Mouse (Mus musculus) stomach, embryonic 16.5 days (tissue): ENCODE measurements around the gene Suclg2. TPM values are rescaled to one million over a fixed set of nuclear protein-coding genes. Genes with fewer than 3 reads are reported as not detected.

Source experiments
- ATAC-seq: fragments of 200-750 bp; cut with Nextera tagmentation; 2 replicates; pipeline ENCODE4 v1.8.0; 2017; ENCODE audit warnings: moderate number of reproducible peaks, moderate TSS enrichment; ENCODE audit not compliant: insufficient read depth, low FRiP score
- H3K27ac ChIP-seq: fragments of 300-500 bp; sonication (generic); 2 replicates; pipeline ENCODE4 v1.5.1; 2014; ENCODE audit warnings: low read length
- H3K27me3 ChIP-seq: fragments of 300-500 bp; sonication (generic); 2 replicates; pipeline ENCODE4 v1.6.1; 2014; ENCODE audit warnings: low read length, control low read depth, mixed read lengths; ENCODE audit not compliant: control insufficient read depth, insufficient read depth
- H3K36me3 ChIP-seq: fragments of 300-500 bp; sonication (generic); 2 replicates; pipeline ENCODE4 v1.6.1; 2014; ENCODE audit warnings: low read length; ENCODE audit not compliant: control insufficient read depth, insufficient read depth
- H3K4me1 ChIP-seq: fragments of 300-500 bp; sonication (generic); 2 replicates; pipeline ENCODE4 v1.6.1; 2014; ENCODE audit warnings: low read length, control low read depth, mixed read lengths; ENCODE audit not compliant: control insufficient read depth, insufficient read depth
- H3K4me2 ChIP-seq: fragments of 300-500 bp; sonication (generic); 2 replicates; pipeline ENCODE4 v1.6.1; 2014; ENCODE audit warnings: low read depth, low read length, mixed read lengths
- H3K4me3 ChIP-seq: fragments of 300-500 bp; sonication (generic); replicated peaks from 2 replicates; pipeline ENCODE4 v1.5.1; 2014; ENCODE audit warnings: mild to moderate bottlenecking, low read length
- H3K9ac ChIP-seq: fragments of 300-500 bp; sonication (generic); 2 replicates; pipeline ENCODE4 v1.6.1; 2014; ENCODE audit warnings: low read length
- H3K9me3 ChIP-seq: fragments of 300-500 bp; sonication (generic); replicated peaks from 2 replicates; pipeline ENCODE4 v1.6.1; 2016; ENCODE audit warnings: low read length, control low read depth; ENCODE audit not compliant: control insufficient read depth
- WGBS: fragments of 180-500 bp; shearing (Covaris S2); extraction: QIAGEN DNeasy Blood & Tissue Kit; methylation state at CpG from one replicate; pipeline ENCODE4 v1.1.7; 2014; 5-methylcytosine and 5-hydroxymethylcytosine counted together
- polyA plus RNA-seq: library from polyadenylated mRNA; unstranded; fragments of >200 nt; fragmentation: Nextera tagmentation; extraction: Ambion mirVana; gene quantifications from 2 replicates; pipeline ENCODE4 v1.2.1, GENCODE M21; 2015

Suclg2 gene
- polyA plus RNA-seq, 1 experiment from 2014 or later = 97.1 TPM

GRCm38 (mm10) chr6:95704626-95705025 is 14.0 kb downstream of the Suclg2 start:
- H3K4me3 ChIP-seq = no peak overlapping the region
- WGBS = 73% methylated on average over 4 of the region's 4 CpGs
- 0 out of 2 replicates have a peak, but pooled peaks cover 5% of the 10 kb centered on the region for H3K9me3 ChIP-seq
- H3K4me2 ChIP-seq = no peak overlapping the region
- H3K9ac ChIP-seq = no peak overlapping the region
- no peaks in the 10 kb centered on the region for H3K27me3 ChIP-seq
- no peaks in the 10 kb centered on the region for H3K36me3 ChIP-seq
- H3K27ac ChIP-seq = no peak overlapping the region
- peaks cover 7% of the 10 kb centered on the region for H3K4me1 ChIP-seq
- no peak for ATAC-seq

DNA sequence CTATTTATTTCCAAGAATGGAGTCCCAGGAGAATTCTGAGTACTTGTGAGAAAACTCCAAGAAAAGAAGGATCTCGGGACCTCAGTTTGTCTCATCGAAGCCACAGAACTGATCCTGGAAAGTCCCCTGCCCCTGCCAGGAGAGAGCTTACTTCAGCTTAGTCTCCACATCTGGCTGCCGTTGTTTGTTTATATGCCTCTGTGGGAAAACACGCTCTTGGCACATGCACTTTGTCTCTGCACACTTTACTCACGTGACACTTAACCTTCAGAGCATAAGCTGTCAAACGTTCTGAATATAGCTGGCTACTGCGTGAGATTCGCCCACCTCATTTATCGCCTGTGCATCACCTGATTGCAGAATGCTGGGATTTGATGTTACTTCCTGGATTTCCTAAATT is 16.4 kb downstream of the Suclg2 start:
- Histone ChIP-seq H3K4me3 (no peak overlapping the region), H3K27me3 (no peaks in the 10 kb centered on the region), H3K9me3 (no peaks in the 10 kb centered on the region), H3K9ac (no peak overlapping the region), H3K36me3 (no peaks in the 10 kb centered on the region), H3K4me1 (peaks cover 21% of the 10 kb centered on the region), H3K4me2 (no peak overlapping the region), H3K27ac (0 out of 2 replicates have a peak overlapping the region, but pooled peaks have one; percentile 14)
- no peak for ATAC-seq
- WGBS = 47% methylated on average over 9 of the region's 9 CpGs

- Histone ChIP-seq H3K9me3 (no peaks in the 10 kb centered on the region), H3K4me2 (no peak overlapping the region), H3K4me1 (peaks cover 21% of the 10 kb centered on the region), H3K27me3 (no peaks in the 10 kb centered on the region), H3K36me3 (no peaks in the 10 kb centered on the region), H3K27ac (0 out of 2 replicates have a peak overlapping the region, but pooled peaks have one; percentile 14), H3K9ac (no peak overlapping the region), H3K4me3 (no peak overlapping the region)
- WGBS = 42% methylated on average over 7 of the region's 7 CpGs
- ATAC-seq = no peak
These were observed 16.8 kb downstream of the Suclg2 start for GRCm38 (mm10) chr6:95701786-95702185.

GRCm38 (mm10) chr6:95700981-95701610 is 17.5 kb downstream of the Suclg2 start:
- Histone ChIP-seq H3K4me3 (no peak overlapping the region), H3K27ac (no peak overlapping the region), H3K27me3 (no peaks in the 10 kb centered on the region), H3K4me2 (no peak overlapping the region), H3K9ac (no peak overlapping the region), H3K4me1 (peaks cover 21% of the 10 kb centered on the region), H3K36me3 (no peaks in the 10 kb centered on the region), H3K9me3 (no peaks in the 10 kb centered on the region)
- WGBS = 80% methylated on average over 2 of the region's 2 CpGs
- ATAC-seq = no peak

GRCm38 (mm10) chr6:95700191-95700590 is 18.4 kb downstream of the Suclg2 start:
- Histone ChIP-seq H3K9me3 (no peaks in the 10 kb centered on the region), H3K27ac (no peak overlapping the region), H3K9ac (no peak overlapping the region), H3K36me3 (no peaks in the 10 kb centered on the region), H3K4me3 (no peak overlapping the region), H3K4me1 (peaks cover 21% of the 10 kb centered on the region), H3K27me3 (no peaks in the 10 kb centered on the region), H3K4me2 (no peak overlapping the region)
- no peak for ATAC-seq
- WGBS = 69% methylated on average over 5 of the region's 5 CpGs

DNA sequence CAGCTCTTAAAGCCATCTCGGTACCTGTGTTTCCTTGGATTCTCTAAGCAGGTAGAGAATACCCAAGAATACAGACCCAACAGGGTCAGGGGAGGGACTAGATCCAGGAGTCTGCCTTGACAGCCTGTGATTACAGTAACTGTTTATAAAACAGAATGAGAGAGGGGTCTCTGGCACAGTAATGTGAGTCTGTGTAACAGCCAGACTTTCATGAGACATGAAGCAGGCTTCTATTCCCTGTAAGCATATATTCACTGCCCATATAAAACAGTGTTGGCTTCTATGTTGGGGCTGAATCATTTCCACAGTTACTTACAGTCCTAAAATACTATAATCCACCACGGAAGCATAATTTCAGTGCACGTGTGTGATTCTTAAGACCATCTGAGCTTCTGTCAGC is 19.3 kb downstream of the Suclg2 start:
- no peaks in the 10 kb centered on the region for H3K36me3 ChIP-seq
- H3K9ac ChIP-seq = no peak overlapping the region
- H3K27me3 ChIP-seq = no peaks in the 10 kb centered on the region
- no peaks in the 10 kb centered on the region for H3K9me3 ChIP-seq
- H3K4me1 ChIP-seq = peaks cover 21% of the 10 kb centered on the region
- no peak overlapping the region for H3K4me2 ChIP-seq
- H3K27ac ChIP-seq = no peak overlapping the region
- WGBS = 63% methylated on average over 3 of the region's 3 CpGs
- no peak overlapping the region for H3K4me3 ChIP-seq
- no peak for ATAC-seq

DNA sequence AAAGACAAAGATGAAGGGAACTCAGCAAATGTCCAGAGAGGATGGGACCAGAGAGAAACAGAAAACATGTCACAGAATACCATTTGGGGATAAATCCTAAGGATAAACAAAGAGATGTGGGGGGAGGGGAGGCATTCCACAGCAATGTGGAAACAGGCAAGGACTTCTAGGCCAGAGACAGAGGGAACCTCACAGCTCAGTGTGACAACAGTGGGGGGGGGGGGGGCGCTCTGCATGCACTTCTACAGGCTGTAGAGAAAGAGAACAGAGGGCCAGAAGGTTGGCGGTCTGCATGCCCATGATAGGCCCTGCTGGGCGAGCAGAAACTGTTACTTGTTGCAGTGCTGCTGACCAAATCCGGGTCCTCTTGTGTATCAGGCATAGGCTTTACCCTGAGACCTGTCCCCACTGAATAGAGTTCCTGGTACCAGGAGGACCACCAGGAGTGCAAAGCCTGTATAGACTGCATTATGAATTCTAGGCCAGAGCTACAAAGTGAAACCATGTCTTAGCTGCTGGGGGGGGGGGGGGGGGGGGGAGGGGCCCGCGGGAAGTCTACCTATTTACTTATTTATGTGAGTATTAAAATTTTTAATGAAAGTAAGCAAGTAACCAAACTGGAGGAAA is 20.0 kb downstream of the Suclg2 start:
- Histone ChIP-seq H3K27ac (no peak overlapping the region), H3K4me1 (peaks cover 21% of the 10 kb centered on the region), H3K4me3 (no peak overlapping the region), H3K4me2 (no peak overlapping the region), H3K9ac (no peak overlapping the region), H3K27me3 (no peaks in the 10 kb centered on the region), H3K9me3 (no peaks in the 10 kb centered on the region), H3K36me3 (no peaks in the 10 kb centered on the region)
- 39% methylated on average over 5 of the region's 6 CpGs for WGBS
- ATAC-seq = peak; percentile 50; the same call in 1 of the 2 replicates

DNA sequence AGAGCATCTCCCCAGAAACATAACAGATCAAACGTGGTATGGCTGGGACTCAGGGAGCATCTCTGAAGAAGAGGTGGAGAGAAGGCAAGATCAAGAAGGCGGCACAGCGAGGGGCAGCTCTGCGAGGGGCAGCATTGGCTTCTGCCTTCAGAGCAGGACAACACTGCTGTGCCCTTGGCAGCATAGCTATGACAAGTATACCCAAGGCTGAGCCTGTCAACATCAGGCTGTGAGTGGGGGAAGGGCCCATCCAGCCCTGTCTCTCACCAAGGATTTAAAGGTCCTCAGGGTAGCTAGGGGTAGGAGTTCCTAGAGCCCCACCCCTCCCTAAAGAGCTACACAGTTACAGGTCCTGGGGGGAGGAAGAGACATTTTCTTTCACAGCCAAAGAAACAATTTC is 23.7 kb downstream of the Suclg2 start:
- no peak overlapping the region for H3K9ac ChIP-seq
- no peaks in the 10 kb centered on the region for H3K36me3 ChIP-seq
- H3K9me3 ChIP-seq = no peaks in the 10 kb centered on the region
- no peaks in the 10 kb centered on the region for H3K27me3 ChIP-seq
- no peak overlapping the region for H3K4me2 ChIP-seq
- no peak overlapping the region for H3K4me3 ChIP-seq
- no peak for ATAC-seq
- no peak overlapping the region for H3K27ac ChIP-seq
- 84% methylated on average over 4 of the region's 4 CpGs for WGBS
- peaks cover 14% of the 10 kb centered on the region for H3K4me1 ChIP-seq

DNA sequence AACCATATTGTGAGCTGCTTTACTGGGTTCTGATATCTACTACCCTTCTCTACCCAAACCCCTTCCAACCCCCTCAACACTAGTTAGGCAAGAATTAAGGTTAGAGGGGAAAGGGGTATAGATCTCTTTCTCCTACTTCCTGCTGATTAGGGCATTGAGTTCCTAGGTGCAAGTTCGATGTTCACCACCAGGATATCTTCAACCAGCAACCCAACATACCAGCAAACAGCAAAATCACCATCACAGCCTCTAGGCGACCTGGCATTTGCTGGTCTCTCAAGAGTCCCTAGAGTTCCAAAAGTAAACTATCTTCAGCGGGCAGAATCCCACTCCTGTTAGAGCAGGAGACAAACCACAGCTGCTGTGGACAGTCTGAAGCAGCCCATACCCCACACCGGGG is 33.4 kb downstream of the Suclg2 start:
- no peak for ATAC-seq
- Histone ChIP-seq H3K4me3 (no peak overlapping the region), H3K36me3 (no peaks in the 10 kb centered on the region), H3K4me1 (0 out of 2 replicates have a peak, but pooled peaks cover 3% of the 10 kb centered on the region), H3K9ac (no peak overlapping the region), H3K9me3 (no peaks in the 10 kb centered on the region), H3K27me3 (no peaks in the 10 kb centered on the region), H3K27ac (no peak overlapping the region), H3K4me2 (no peak overlapping the region)
- 47% methylated on average over 4 of the region's 4 CpGs for WGBS
